Mouse (Mus musculus) myocyte (in vitro differentiated cells): ENCODE measurements around the gene Isyna1. TPM values are rescaled to one million over a fixed set of nuclear protein-coding genes. Genes with fewer than 3 reads are reported as not detected.
A peak's percentile ranks its signal among the peaks of the same experiment; 100 is the strongest.

ENCODE experiments used
- H3K27me3 ChIP-seq: one replicate; pipeline ENCODE4 v1.6.1; 2011; ENCODE audit not compliant: control insufficient read depth, insufficient read depth, insufficient read length
- H3K36me3 ChIP-seq: one replicate; pipeline ENCODE4 v1.6.1; 2011; ENCODE audit not compliant: control insufficient read depth, insufficient read depth
- H3K4me2 ChIP-seq: one replicate; pipeline ENCODE4 v1.6.1; 2011; ENCODE audit warnings: low read depth, control low read depth
- H3K4me3 ChIP-seq: one replicate; pipeline ENCODE4 v1.5.1; 2011; ENCODE audit warnings: mild to moderate bottlenecking, control low read depth, moderate library complexity
- H3K79me2 ChIP-seq: one replicate; pipeline ENCODE4 v1.6.1; 2011; ENCODE audit not compliant: control insufficient read depth, insufficient read depth
- H3ac ChIP-seq: one replicate; pipeline ENCODE4 v1.6.1; 2011; ENCODE audit not compliant: control insufficient read depth, insufficient read length
- CEBPB ChIP-seq: IDR thresholded peaks from 2 replicates; pipeline ENCODE4 v1.6.1; 2011; ENCODE audit warnings: mild to moderate bottlenecking, moderate library complexity; ENCODE audit not compliant: poor library complexity, insufficient read depth, severe bottlenecking
- E2F4 ChIP-seq: IDR thresholded peaks from one replicate; pipeline ENCODE4 v1.6.1; 2011; ENCODE audit warnings: mild to moderate bottlenecking, control low read depth, moderate library complexity; ENCODE audit not compliant: insufficient read depth
- MAX ChIP-seq: IDR thresholded peaks from one replicate; pipeline ENCODE4 v1.6.1; 2011; ENCODE audit warnings: low read depth, mild to moderate bottlenecking, control low read depth
- MYOD1 ChIP-seq, 3 experiments: IDR thresholded peaks; one replicate each; pipeline ENCODE4 v1.6.1; 2011; ENCODE audit warnings: control low read depth in 2 of 3, low read depth in 2 of 3, mild to moderate bottlenecking in 2 of 3, moderate library complexity in 1 of 3; ENCODE audit not compliant: insufficient read length in 2 of 3, control insufficient read depth in 1 of 3
- MYOG ChIP-seq, 3 experiments: IDR thresholded peaks; one replicate each; pipeline ENCODE4 v1.6.1; 2011; ENCODE audit warnings: control low read depth in 2 of 3, low read depth in 2 of 3, mild to moderate bottlenecking in 2 of 3; ENCODE audit not compliant: insufficient read length in 2 of 3, control insufficient read depth in 1 of 3, insufficient read depth in 1 of 3
- POLR2A ChIP-seq: IDR thresholded peaks from one replicate; pipeline ENCODE4 v1.6.1; 2011; ENCODE audit warnings: low read depth, mild to moderate bottlenecking, control low read depth, moderate library complexity; ENCODE audit not compliant: insufficient read length
- POLR2AphosphoS2 ChIP-seq: IDR thresholded peaks from one replicate; pipeline ENCODE4 v1.6.1; 2011; ENCODE audit warnings: low read depth, control low read depth; ENCODE audit not compliant: insufficient read length
- REST ChIP-seq: IDR thresholded peaks from one replicate; pipeline ENCODE4 v1.6.1; 2011; ENCODE audit warnings: mild to moderate bottlenecking, control low read depth, moderate library complexity; ENCODE audit not compliant: insufficient read depth, insufficient read length
- SRF ChIP-seq: IDR thresholded peaks from one replicate; pipeline ENCODE4 v1.6.1; 2011; ENCODE audit warnings: low read depth; ENCODE audit not compliant: control insufficient read depth, insufficient read length
- TCF12 ChIP-seq: IDR thresholded peaks from one replicate; pipeline ENCODE4 v1.6.1; 2011; ENCODE audit warnings: mild to moderate bottlenecking, control low read depth; ENCODE audit not compliant: poor library complexity, insufficient read depth, severe bottlenecking
- TCF3 ChIP-seq: IDR thresholded peaks from one replicate; pipeline ENCODE4 v1.6.1; 2011; ENCODE audit warnings: low read depth, control low read depth; ENCODE audit not compliant: insufficient read length
- USF1 ChIP-seq: IDR thresholded peaks from one replicate; pipeline ENCODE4 v1.6.1; 2011; ENCODE audit warnings: low read depth, mild to moderate bottlenecking, control low read depth, moderate library complexity
- polyA plus RNA-seq: library from polyadenylated mRNA; unstranded; fragments of >200 nt; fragmentation: generic; extraction: Trizol; gene quantifications from one replicate; pipeline ENCODE4 v1.2.1, GENCODE M21; 2012; ENCODE audit warnings: missing spikeins

The Isyna1 gene
- polyA plus RNA-seq, 1 experiment = 40.4 TPM

DNA sequence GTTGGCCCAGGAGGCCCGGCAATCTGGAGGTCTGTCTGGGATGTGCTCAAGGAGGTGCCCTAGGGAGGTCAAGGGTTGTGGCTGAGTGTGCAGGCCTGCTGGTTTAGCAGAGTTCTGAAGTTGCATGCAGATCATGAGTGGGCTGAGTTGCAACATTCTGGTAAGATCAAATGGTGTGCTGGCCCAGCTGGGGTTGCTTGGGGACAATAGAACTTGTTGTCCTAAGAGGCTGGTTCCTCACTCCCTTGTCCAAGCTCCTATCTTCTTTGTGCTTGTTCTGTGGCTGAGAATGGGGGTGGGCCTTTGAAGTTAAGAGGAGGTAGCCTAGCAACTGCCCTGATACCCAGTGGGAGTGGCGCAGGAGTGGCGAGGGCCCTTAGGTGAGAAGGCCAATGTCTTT lies 31.4 kb upstream of the Isyna1 start:
- H3K4me3 ChIP-seq = no peak overlapping the region
- H3K79me2 ChIP-seq = peaks cover 36% of the 10 kb centered on the region
- no peak overlapping the region for H3ac ChIP-seq
- H3K4me2 ChIP-seq = no peak overlapping the region
- TF ChIP-seq MYOG (IDR thresholded peaks at IDR 0.05; ENCODE audit: control insufficient read depth in 1 of 3, insufficient read depth in 1 of 3, insufficient read length in 2 of 3, low read depth in 2 of 3) (no peak), REST (no peak), SRF (no peak), E2F4 (no peak), MYOD1 (IDR thresholded peaks at IDR 0.05; ENCODE audit: control insufficient read depth in 1 of 3, insufficient read length in 2 of 3, low read depth in 2 of 3) (no peak), POLR2A (no peak), TCF3 (no peak), USF1 (no peak), POLR2AphosphoS2 (no peak), TCF12 (no peak), MAX (no peak)
- H3K27me3 ChIP-seq = no peaks in the 10 kb centered on the region
- H3K36me3 ChIP-seq = no peaks in the 10 kb centered on the region

DNA sequence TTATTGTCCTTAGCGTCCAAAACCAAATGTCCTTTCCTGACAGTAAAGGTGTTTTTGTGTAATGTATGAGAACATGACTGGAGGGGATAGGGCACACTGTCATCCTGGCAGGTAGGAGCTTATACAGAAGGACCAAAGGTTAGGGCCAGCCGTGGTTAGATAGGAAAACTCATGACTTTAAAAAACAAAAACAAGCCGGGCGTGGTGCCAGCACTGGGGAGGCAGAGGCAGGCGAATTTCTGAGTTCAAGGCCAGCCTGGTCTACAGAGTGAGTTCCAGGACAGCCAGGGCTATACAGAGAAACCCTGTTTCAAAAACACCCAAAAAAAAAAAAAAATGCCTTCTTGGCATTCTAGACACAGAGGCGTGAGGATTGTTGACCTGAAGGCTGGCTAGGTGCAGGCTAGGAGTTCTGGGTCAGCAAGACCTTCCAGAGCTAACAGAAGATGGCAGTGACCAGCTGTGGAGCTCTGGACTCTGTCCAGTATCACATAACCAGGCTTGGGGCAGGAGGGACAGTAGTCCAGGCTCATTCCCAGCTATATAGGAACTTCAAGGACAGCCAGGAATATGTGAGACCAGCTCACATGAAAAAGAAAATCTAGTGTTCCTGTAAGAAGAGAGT lies 30.3 kb upstream of the Isyna1 start:
- H3K79me2 ChIP-seq = peaks cover 33% of the 10 kb centered on the region
- no peak for TF ChIP-seq MAX
- no peak for TF ChIP-seq TCF12
- no peak for TF ChIP-seq TCF3
- TF ChIP-seq MYOD1 (IDR thresholded peaks at IDR 0.05; ENCODE audit: control insufficient read depth in 1 of 3, insufficient read length in 2 of 3, low read depth in 2 of 3) = peak in 1 of 3 experiments; percentile 31
- TF ChIP-seq SRF = no peak
- TF ChIP-seq POLR2A = no peak
- TF ChIP-seq USF1 = no peak
- H3K36me3 ChIP-seq = no peaks in the 10 kb centered on the region
- H3K4me3 ChIP-seq = no peak overlapping the region
- no peaks in the 10 kb centered on the region for H3K27me3 ChIP-seq
- no peak overlapping the region for H3ac ChIP-seq
- no peak overlapping the region for H3K4me2 ChIP-seq

DNA sequence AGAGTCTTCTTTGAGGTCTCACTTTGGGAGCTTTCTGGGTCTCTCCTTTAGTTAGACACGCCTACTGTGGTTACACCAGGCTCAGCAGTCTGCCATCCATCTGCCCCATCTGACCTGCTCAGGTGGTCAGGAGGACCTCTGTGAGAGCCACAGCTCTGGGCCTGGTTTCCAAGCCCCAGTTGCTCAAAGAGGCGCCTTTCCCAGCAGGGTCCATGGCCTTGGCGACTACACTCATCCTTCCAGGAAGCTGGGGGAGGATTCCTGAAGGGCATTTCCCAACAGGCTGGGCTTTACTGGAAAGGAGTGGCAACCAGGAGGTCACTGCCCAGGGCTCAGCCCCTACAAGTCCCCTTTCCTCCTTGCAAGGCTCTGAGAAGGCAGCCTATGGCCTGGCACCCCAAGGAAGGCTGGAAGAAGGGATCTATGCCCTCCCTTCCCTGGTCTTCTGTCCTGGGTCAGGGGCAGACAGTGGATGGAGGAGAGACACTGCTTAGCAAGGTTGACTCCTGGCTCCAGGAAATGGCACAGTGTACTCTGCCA lies 29.4 kb upstream of the Isyna1 start:
- H3K36me3 ChIP-seq = no peaks in the 10 kb centered on the region
- no peak overlapping the region for H3ac ChIP-seq
- H3K27me3 ChIP-seq = no peaks in the 10 kb centered on the region
- no peak for TF ChIP-seq TCF12
- TF ChIP-seq MAX = no peak
- no peak for TF ChIP-seq MYOG (IDR thresholded peaks at IDR 0.05; ENCODE audit: control insufficient read depth in 1 of 3, insufficient read depth in 1 of 3, insufficient read length in 2 of 3, low read depth in 2 of 3)
- TF ChIP-seq POLR2AphosphoS2 = no peak
- TF ChIP-seq REST = no peak
- TF ChIP-seq MYOD1 (IDR thresholded peaks at IDR 0.05; ENCODE audit: control insufficient read depth in 1 of 3, insufficient read length in 2 of 3, low read depth in 2 of 3) = no peak
- TF ChIP-seq USF1 = no peak
- peaks cover 26% of the 10 kb centered on the region for H3K79me2 ChIP-seq
- H3K4me2 ChIP-seq = no peak overlapping the region
- no peak overlapping the region for H3K4me3 ChIP-seq

DNA sequence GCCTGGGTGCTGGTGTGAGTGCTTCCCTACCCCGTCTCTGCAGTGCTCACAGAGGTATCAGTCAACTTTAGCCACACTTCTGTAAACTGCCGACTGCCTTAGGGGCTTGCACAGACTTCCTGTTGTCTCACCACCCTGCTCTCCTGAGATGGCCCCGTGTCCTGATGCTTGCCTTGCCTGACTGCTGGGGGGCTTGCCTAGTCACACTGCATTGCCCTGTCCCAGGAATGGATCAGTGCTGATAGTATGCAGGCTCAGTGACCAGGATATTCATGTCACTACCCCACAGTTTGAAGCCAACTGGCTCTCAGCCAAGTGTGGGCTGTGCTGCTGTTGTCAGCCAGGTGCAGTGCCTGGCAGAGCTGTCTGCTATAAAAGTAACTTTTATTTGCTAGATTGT lies 28.6 kb upstream of the Isyna1 start:
- Histone ChIP-seq H3K27me3 (no peaks in the 10 kb centered on the region), H3ac (no peak overlapping the region), H3K4me3 (no peak overlapping the region), H3K4me2 (peak overlapping the region; percentile 18), H3K79me2 (peaks cover 19% of the 10 kb centered on the region), H3K36me3 (no peaks in the 10 kb centered on the region)
- no peak for TF ChIP-seq E2F4
- no peak for TF ChIP-seq POLR2AphosphoS2
- TF ChIP-seq MYOG (IDR thresholded peaks at IDR 0.05; ENCODE audit: control insufficient read depth in 1 of 3, insufficient read depth in 1 of 3, insufficient read length in 2 of 3, low read depth in 2 of 3) = peak in 1 of 3 experiments; percentile 31
- peak in 1 of 3 experiments; percentile 67 for TF ChIP-seq MYOD1 (IDR thresholded peaks at IDR 0.05; ENCODE audit: control insufficient read depth in 1 of 3, insufficient read length in 2 of 3, low read depth in 2 of 3)
- no peak for TF ChIP-seq REST
- no peak for TF ChIP-seq SRF

DNA sequence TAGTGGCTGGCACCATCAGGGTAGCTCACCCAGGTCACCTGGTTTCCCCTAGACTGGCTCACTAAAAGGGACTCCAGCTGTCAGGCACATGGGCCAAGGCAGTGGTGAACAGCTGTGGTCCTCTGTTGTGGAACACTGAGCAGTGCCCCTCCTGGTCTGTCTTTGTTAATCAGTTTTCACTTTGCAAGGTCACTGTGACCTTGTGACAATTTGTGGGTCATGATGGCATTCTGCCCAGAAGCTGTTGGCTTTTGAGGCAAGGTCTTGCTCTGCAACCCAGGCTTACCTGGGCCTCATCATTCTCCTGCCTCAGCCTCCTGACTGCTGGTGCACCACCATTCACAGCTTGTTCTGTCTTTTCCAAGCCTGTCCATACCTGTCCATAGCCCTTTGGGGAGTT lies 23.8 kb upstream of the Isyna1 start:
- H3K4me2 ChIP-seq = no peak overlapping the region
- H3K27me3 ChIP-seq = no peaks in the 10 kb centered on the region
- peaks cover 6% of the 10 kb centered on the region for H3K36me3 ChIP-seq
- no peak overlapping the region for H3ac ChIP-seq
- H3K79me2 ChIP-seq = peaks cover 7% of the 10 kb centered on the region
- H3K4me3 ChIP-seq = no peak overlapping the region
- TF ChIP-seq REST (no peak), MYOD1 (IDR thresholded peaks at IDR 0.05; ENCODE audit: control insufficient read depth in 1 of 3, insufficient read length in 2 of 3, low read depth in 2 of 3) (peak in 2 of 3 experiments; percentile 26 to 59), CEBPB (no peak), MYOG (IDR thresholded peaks at IDR 0.05; ENCODE audit: control insufficient read depth in 1 of 3, insufficient read depth in 1 of 3, insufficient read length in 2 of 3, low read depth in 2 of 3) (peak in 2 of 3 experiments; percentile 32 to 35), TCF3 (peak; percentile 22)
